Mouse (Mus musculus) heart, adult 2 months (tissue): ENCODE measurements at regions not wholly inside any gene's neighbourhood (a gene's known extent, or its start where the extent isn't known, plus 50 kb on each side); places are given as distances from the start of the nearest gene placed in this dataset.

Experiments
- CTCF ChIP-seq: fragments of 200-600 bp; IDR thresholded peaks from 2 replicates; pipeline ENCODE4 v1.8.1; 2022; ENCODE audit warnings: antibody characterized with exemption, mild to moderate bottlenecking, moderate library complexity
- EP300 ChIP-seq: fragments of 200-500 bp; IDR thresholded peaks from 2 replicates; pipeline ENCODE4 v1.6.1; 2011; ENCODE audit warnings: low read depth, low read length, control low read depth; ENCODE audit not compliant: insufficient read depth

DNA sequence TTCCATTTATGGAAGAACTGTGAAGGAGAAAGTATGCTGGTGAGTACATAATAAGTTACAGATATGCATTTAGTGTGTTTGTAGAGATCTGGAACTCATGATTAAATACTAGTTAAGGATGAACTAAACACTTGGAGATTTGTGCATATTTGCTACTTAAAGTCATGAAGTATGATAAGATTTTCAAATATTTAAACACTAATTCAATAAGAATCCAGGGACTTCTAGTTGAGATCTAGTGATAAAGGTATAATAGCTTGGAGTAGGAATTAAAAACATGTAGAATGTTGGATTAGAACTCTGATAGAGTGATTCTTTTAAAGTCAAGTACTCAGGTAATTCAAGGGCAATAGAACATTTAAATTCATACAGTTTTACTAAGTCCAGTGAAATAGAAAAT, 1026.5 kb upstream of the Lcorl start:
- TF ChIP-seq EP300 (no peak), CTCF (no peak)
